Mouse (Mus musculus) ES-Bruce4 (cell line): ENCODE results near the gene Slc22a23. TPM values are rescaled to one million over a fixed set of nuclear protein-coding genes. Genes with fewer than 3 reads are reported as not detected.

ENCODE experiments used
- H3K27ac ChIP-seq: 2 replicates; pipeline ENCODE4 v1.5.1; 2012; ENCODE audit warnings: low read length, inconsistent platforms; ENCODE audit not compliant: insufficient read depth
- H3K27me3 ChIP-seq: 2 replicates; pipeline ENCODE4 v1.6.1; 2012; ENCODE audit warnings: mild to moderate bottlenecking, low read length, inconsistent platforms; ENCODE audit not compliant: control insufficient read depth, poor library complexity, insufficient read depth, severe bottlenecking
- H3K36me3 ChIP-seq: 2 replicates; pipeline ENCODE4 v1.6.1; 2012; ENCODE audit warnings: inconsistent platforms, mild to moderate bottlenecking, low read length, moderate library complexity; ENCODE audit not compliant: control insufficient read depth, poor library complexity, insufficient read depth, severe bottlenecking
- H3K4me1 ChIP-seq: one replicate; pipeline ENCODE4 v1.8.1; 2011; ENCODE audit warnings: low read length; ENCODE audit not compliant: control insufficient read depth, insufficient read depth
- H3K4me3 ChIP-seq: 2 replicates; pipeline ENCODE4 v1.5.1; 2011; ENCODE audit warnings: low read depth, mild to moderate bottlenecking, low read length
- H3K9ac ChIP-seq: 2 replicates; pipeline ENCODE4 v1.6.1; 2012; ENCODE audit warnings: low read depth, mild to moderate bottlenecking, inconsistent platforms; ENCODE audit not compliant: poor library complexity, severe bottlenecking
- H3K9me3 ChIP-seq: replicated peaks from 2 replicates; pipeline ENCODE4 v1.6.1; 2012; ENCODE audit warnings: mild to moderate bottlenecking, low read length, inconsistent platforms; ENCODE audit not compliant: control insufficient read depth, poor library complexity, insufficient read depth, severe bottlenecking
- CTCF ChIP-seq: IDR thresholded peaks from one replicate; pipeline ENCODE4 v1.8.1; 2011; ENCODE audit warnings: low read depth, low read length
- EP300 ChIP-seq: IDR thresholded peaks from 2 replicates; pipeline ENCODE4 v1.6.1; 2011; ENCODE audit warnings: low read depth, low read length; ENCODE audit not compliant: insufficient read depth
- POLR2A ChIP-seq: IDR thresholded peaks from one replicate; pipeline ENCODE4 v1.8.1; 2011; ENCODE audit warnings: low read length; ENCODE audit not compliant: insufficient read depth
- polyA plus RNA-seq: library from polyadenylated mRNA; stranded (reverse); fragments of >200 nt; gene quantifications from 2 replicates; pipeline ENCODE4 v1.2.4, GENCODE M21; 2011; ENCODE audit warnings: low read depth; ENCODE audit not compliant: missing spikeins, insufficient read depth, insufficient read length

The Slc22a23 gene
- polyA plus RNA-seq, 1 experiment: 18.4 TPM

GRCm38 (mm10) chr13:34272275-34273054 is 72.5 kb downstream of the Slc22a23 start:
- H3K27ac ChIP-seq: no peak overlapping the region
- TF ChIP-seq CTCF: no peak
- no peak for TF ChIP-seq POLR2A
- no peak for TF ChIP-seq EP300
- no peaks in the 10 kb centered on the region for H3K27me3 ChIP-seq
- no peak overlapping the region for H3K9ac ChIP-seq
- H3K36me3 ChIP-seq: no peaks in the 10 kb centered on the region
- H3K4me1 ChIP-seq: no peaks in the 10 kb centered on the region
- no peak overlapping the region for H3K4me3 ChIP-seq
- no peaks in the 10 kb centered on the region for H3K9me3 ChIP-seq

DNA sequence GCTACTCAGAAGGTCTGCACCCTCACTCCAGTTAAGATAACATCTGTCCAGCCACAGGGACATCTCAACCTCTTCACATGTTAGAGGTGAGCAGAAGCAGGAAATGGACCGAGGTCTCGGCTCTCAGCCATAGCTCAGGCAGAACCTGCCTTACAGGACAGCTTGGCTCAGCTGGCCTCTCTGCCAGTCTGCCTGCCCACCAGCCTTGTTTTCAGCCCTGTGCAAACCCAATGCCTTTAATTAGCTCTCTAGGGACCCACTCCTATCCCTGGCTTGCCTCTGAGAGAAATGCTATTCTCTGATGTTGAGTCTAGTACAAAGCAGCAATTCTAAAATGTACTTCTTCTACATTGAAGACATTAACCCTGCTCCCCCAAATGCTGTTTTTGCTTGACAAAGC is 73.3 kb downstream of the Slc22a23 start:
- H3K36me3 ChIP-seq: no peaks in the 10 kb centered on the region
- H3K4me3 ChIP-seq: no peak overlapping the region
- no peaks in the 10 kb centered on the region for H3K9me3 ChIP-seq
- no peak overlapping the region for H3K27ac ChIP-seq
- TF ChIP-seq CTCF: no peak
- H3K9ac ChIP-seq: no peak overlapping the region
- H3K4me1 ChIP-seq: no peaks in the 10 kb centered on the region
- H3K27me3 ChIP-seq: no peaks in the 10 kb centered on the region

DNA sequence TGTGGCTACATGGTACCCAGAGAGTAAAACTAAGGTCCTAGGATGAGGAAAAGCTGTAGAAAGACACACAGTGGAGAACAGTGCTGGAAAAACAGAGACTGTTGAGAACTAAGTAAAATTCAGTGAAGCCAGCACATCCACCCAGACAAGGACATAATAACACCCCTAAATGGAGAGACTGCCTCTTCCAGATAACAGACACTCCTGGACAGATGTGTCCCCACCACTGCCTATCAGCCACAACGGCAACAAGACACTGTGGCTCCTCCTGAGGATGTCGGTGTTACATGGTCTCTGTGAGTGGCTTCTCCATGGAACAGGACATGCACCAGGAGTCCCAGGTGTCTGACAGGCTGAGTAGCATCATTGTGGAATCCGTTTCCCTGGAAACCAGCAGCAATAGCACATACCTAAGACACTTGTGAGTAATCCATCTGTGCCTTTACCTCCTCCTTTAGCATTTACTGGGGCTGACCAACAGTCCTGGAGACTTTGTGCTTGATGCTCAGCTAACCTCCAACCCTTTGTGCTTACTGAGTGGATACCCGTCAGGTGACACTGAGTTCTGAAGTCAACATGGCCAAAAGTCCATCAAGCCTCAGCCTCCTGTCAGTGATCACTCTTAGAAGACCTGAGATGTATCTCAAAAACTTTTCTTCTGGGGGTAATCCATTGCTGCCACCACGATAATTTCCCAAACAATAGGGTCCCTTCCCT is 73.9 kb downstream of the Slc22a23 start:
- no peaks in the 10 kb centered on the region for H3K4me1 ChIP-seq
- TF ChIP-seq EP300 (no peak), CTCF (no peak), POLR2A (no peak)
- H3K36me3 ChIP-seq: no peaks in the 10 kb centered on the region
- H3K9me3 ChIP-seq: no peaks in the 10 kb centered on the region
- H3K27me3 ChIP-seq: no peaks in the 10 kb centered on the region
- no peak overlapping the region for H3K9ac ChIP-seq
- no peak overlapping the region for H3K27ac ChIP-seq
- no peak overlapping the region for H3K4me3 ChIP-seq

DNA sequence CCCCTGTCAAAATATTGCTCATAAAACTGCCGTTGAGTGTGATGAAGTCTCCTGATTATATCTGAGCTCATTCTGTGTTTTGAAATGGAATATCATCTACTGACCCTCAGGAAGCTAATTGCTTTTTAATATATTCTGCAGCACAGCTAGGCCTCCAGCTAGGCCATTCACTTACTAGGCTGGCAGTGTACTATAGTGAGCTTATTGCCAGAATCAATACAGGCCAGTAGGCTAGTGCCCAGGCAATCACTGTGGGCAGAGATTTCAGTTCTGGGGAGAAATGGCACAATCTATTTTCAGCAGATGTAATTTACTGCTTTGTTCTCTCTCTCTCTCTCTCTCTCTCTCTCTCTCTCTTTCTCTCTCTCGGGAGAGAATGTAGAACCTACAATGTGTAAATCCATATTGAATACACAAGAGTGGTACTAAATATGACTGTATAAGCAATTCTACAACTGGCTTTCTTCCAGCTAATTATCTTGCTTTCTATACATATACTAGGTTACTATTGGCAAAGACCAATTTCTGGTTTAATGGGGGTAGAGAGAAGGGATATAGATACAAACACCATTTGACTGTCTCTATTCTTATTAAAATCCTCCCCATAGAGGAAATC is 75.5 kb downstream of the Slc22a23 start:
- H3K4me1 ChIP-seq: no peaks in the 10 kb centered on the region
- TF ChIP-seq EP300 (no peak), CTCF (no peak), POLR2A (no peak)
- H3K36me3 ChIP-seq: no peaks in the 10 kb centered on the region
- H3K4me3 ChIP-seq: no peak overlapping the region
- H3K27me3 ChIP-seq: no peaks in the 10 kb centered on the region
- no peak overlapping the region for H3K27ac ChIP-seq
- H3K9me3 ChIP-seq: no peaks in the 10 kb centered on the region
- H3K9ac ChIP-seq: no peak overlapping the region

DNA sequence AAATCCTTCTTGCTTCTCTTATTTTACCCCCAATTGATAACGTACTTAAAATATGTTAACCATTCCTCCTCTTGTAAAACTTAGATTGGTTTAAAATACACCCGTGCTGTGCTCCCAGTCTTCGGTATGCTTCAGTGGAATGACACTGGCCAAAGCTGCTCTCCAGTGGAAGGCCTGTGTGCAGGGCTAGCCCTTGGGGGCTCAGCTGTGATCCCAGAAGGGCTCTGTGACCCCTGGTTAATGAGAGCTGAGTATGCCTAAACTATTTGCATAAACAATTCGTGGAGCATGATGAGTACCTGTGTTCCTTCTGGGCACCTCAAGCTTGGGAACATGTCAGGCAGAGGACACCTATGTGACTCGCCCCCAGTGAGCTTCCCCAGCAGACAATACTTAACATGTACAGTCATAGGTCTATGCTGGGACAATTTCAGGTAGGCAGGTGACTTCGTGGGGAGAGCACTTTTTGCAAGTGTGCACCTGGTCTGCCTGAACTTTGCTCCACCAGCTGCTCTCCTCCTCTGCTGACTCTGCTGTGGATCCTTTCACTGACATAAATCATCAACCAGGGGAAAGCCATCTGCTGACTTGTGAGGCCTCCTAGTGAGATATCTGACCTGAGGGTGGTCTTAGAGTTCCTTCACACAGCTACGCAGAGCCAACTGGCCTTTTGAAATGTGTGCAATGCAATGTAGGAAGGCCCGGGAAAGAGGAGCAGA is 77.9 kb downstream of the Slc22a23 start:
- H3K9me3 ChIP-seq: no peaks in the 10 kb centered on the region
- H3K27ac ChIP-seq: no peak overlapping the region
- H3K36me3 ChIP-seq: no peaks in the 10 kb centered on the region
- no peaks in the 10 kb centered on the region for H3K27me3 ChIP-seq
- no peaks in the 10 kb centered on the region for H3K4me1 ChIP-seq
- no peak overlapping the region for H3K4me3 ChIP-seq
- no peak overlapping the region for H3K9ac ChIP-seq
- no peak for TF ChIP-seq POLR2A
- no peak for TF ChIP-seq EP300
- no peak for TF ChIP-seq CTCF
